Mouse (Mus musculus) sigmoid colon, adult 10 weeks (tissue): ENCODE measurements around the gene Pear1. TPM values are rescaled to one million over a fixed set of nuclear protein-coding genes. Genes with fewer than 3 reads are reported as not detected.

Source experiments
- polyA plus RNA-seq: library from polyadenylated mRNA; stranded (reverse); fragments of 350-450 nt; fragmentation: Illumina TruSeq; extraction: RNeasy Lipid Tissue Mini Kit (QIAGEN cat#74804); gene quantifications from one replicate; pipeline ENCODE4 v1.2.3, GENCODE M21; 2014; ENCODE audit warnings: low read depth, low replicate concordance

Pear1 gene
- polyA plus RNA-seq: 0.50 TPM

GRCm38 (mm10) chr3:87824206-87824605, at the start of gene Pear1:
Pear1 (minus strand) TSS chr3:87824306.

DNA sequence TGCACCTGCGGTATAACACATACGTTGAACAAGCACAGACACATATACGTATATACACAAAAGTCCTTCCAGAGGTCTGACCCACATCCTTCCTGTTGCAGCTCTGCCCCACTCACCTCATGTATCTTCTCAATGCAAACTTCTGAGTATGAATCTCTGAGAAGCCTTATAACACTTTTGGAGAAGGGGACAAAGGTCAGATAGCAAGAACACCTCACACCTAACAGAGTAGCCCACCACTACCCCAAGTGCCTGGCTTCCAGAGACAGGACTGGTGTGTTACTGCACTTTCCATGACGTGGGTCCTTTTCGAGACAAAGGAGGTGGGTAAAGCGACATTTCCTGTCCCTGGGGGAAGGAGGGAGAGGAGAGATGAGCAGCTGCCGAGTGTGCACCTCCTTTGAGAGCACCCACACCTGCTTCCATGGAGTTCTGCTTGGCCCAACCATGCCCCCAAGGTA, 22.6 kb upstream of the Pear1 start, which contains the start of gene Sh2d2a:
Gene Sh2d2a (plus strand): TSS at position 106 of the 461 bp plus-strand sequence.

GRCm38 (mm10) chr3:87796736-87797334, 27.3 kb downstream of the Pear1 start, which contains the start of gene Insrr:
Insrr (plus strand) TSS chr3:87796951.

GRCm38 (mm10) chr3:87794922-87795325, 29.2 kb downstream of the Pear1 start, which contains the start of gene Ntrk1:
Ntrk1 (minus strand) TSS chr3:87795162.

DNA sequence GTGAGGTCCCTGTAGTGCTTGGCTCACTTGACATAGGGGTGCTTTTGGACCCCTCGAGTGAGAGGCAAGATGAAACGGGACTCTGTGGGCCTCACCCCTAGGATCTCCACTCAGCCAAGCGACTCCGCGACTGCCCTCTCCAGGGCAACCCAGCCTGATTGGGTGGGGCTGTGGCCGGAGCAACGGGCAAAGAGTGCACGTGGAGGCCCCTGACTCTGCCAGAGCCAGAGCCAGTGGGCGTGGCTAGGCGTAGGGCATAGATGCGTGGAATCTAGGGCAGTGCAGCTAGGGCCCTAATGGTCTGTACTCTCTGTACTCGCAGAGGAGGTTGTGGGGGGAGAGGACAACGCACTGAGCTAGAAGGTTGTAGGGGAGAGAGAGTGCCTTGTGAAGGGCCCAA, 75.7 kb downstream of the Pear1 start, which contains the start of gene Lrrc71:
Gene Lrrc71 (minus strand): TSS at position 195 of the 400 bp plus-strand sequence.

Other genes with a start within 250 kb of the Pear1 start
- 31.8 TPM for gene Arhgef11, start 206.7 kb downstream of the Pear1 start, polyA plus RNA-seq
- gene Lrrc71, start 75.7 kb downstream of the Pear1 start, polyA plus RNA-seq: not detected
- gene Ntrk1, start 29.1 kb downstream of the Pear1 start, polyA plus RNA-seq: not detected
- gene Insrr, start 27.4 kb downstream of the Pear1 start, polyA plus RNA-seq: 0.28 TPM
- 0.22 TPM for gene Sh2d2a, start 22.4 kb upstream of the Pear1 start, polyA plus RNA-seq
- 3.7 TPM for gene Prcc, start 61.3 kb upstream of the Pear1 start, polyA plus RNA-seq
- 113 TPM for gene Hdgf, start 82.0 kb upstream of the Pear1 start, polyA plus RNA-seq
- 171 TPM for gene Mrpl24, start 95.2 kb upstream of the Pear1 start, polyA plus RNA-seq
- 31.3 TPM for gene Isg20l2, start 106.0 kb upstream of the Pear1 start, polyA plus RNA-seq
- gene Rrnad1, start 106.4 kb upstream of the Pear1 start, polyA plus RNA-seq: 12.1 TPM
- gene Crabp2, start 124.4 kb upstream of the Pear1 start, polyA plus RNA-seq: not detected
- gene Nes, start 146.8 kb upstream of the Pear1 start, polyA plus RNA-seq: 2.8 TPM
- gene Bcan, start 175.9 kb upstream of the Pear1 start, polyA plus RNA-seq: not detected
- gene Hapln2, start 203.3 kb upstream of the Pear1 start, polyA plus RNA-seq: not detected
- gene Gpatch4, start 218.8 kb upstream of the Pear1 start, polyA plus RNA-seq: 5.5 TPM
- gene Naxe, start 234.2 kb upstream of the Pear1 start, polyA plus RNA-seq: 15.5 TPM